Mouse (Mus musculus) large intestine, adult 2 months (tissue): Measurements from ENCODE around the gene Vnn3. TPM values are rescaled to one million over a fixed set of nuclear protein-coding genes. Genes with fewer than 3 reads are reported as not detected.

ENCODE experiments used
- DNase-seq: peaks from one replicate; pipeline ENCODE4 v3.0.0-alpha.2; 2012; ENCODE audit warnings: low read depth, low spot score
- WGBS: fragments of 180-500 bp; shearing (Covaris S2); methylation state at CpG from one replicate; pipeline ENCODE4 v1.1.7; 2018; 5-methylcytosine and 5-hydroxymethylcytosine counted together
- polyA plus RNA-seq: library from polyadenylated mRNA; depleted of rRNA; stranded (reverse); fragments of >200 nt; gene quantifications from 2 replicates; pipeline ENCODE4 v1.2.3, GENCODE M21; 2012; rRNA removed

The Vnn3 gene
- polyA plus RNA-seq, 1 experiment: 0.29 TPM

- 35% methylated on average over 1 of the region's 1 CpGs for WGBS
- DNase-seq: no peak
Measured at GRCm38 (mm10) chr10:23884910-23885309, 33.6 kb downstream of the Vnn3 start.

- WGBS: 77% methylated on average over 3 of the region's 3 CpGs
- no peak for DNase-seq
Measured at GRCm38 (mm10) chr10:23886060-23886459, 34.8 kb downstream of the Vnn3 start.

GRCm38 (mm10) chr10:23892987-23893386 is 41.7 kb downstream of the Vnn3 start:
- 80% methylated on average over 1 of the region's 1 CpGs for WGBS

GRCm38 (mm10) chr10:23894601-23895349 is 43.5 kb downstream of the Vnn3 start, which contains the start of gene Vnn1:
Vnn1 (plus strand) TSS chr10:23894688.
- WGBS: 14% methylated on average over 21 of the region's 21 CpGs
- DNase-seq: no peak

More at GRCm38 (mm10) chr10:23892987-23893386, 41.7 kb downstream of the Vnn3 start:
- no peak for DNase-seq

- DNase-seq: no peak
- 46% methylated on average over 7 of the region's 7 CpGs for WGBS
Measured at GRCm38 (mm10) chr10:23895376-23895775, 44.1 kb downstream of the Vnn3 start.

- 88% methylated on average over 3 of the region's 3 CpGs for WGBS
- no peak for DNase-seq
Measured at GRCm38 (mm10) chr10:23901119-23901518, 49.9 kb downstream of the Vnn3 start.

- WGBS: 86% methylated on average over 1 of the region's 1 CpGs
- no peak for DNase-seq
Measured at GRCm38 (mm10) chr10:23905661-23906060, 54.4 kb downstream of the Vnn3 start.

Other genes with a start within 250 kb of the Vnn3 start
- gene Rps12, start 64.2 kb upstream of the Vnn3 start, polyA plus RNA-seq: 1,645 and 1,976 TPM in 2 replicates
- 21.6 and 37.4 TPM in 2 replicates for gene Slc18b1, start 54.5 kb upstream of the Vnn3 start, polyA plus RNA-seq
- 58.1 and 174 TPM in 2 replicates for gene Vnn1, start 43.2 kb downstream of the Vnn3 start, polyA plus RNA-seq
- gene Taar1, start 68.9 kb downstream of the Vnn3 start, polyA plus RNA-seq: not detected in 2 replicates
- gene Taar2, start 87.1 kb downstream of the Vnn3 start, polyA plus RNA-seq: not detected in 2 replicates
- gene Taar3, start 98.1 kb downstream of the Vnn3 start, polyA plus RNA-seq: not detected in 2 replicates
- gene Taar4, start 109.0 kb downstream of the Vnn3 start, polyA plus RNA-seq: not detected in 2 replicates
- not detected in 2 replicates for gene Taar5, start 119.2 kb downstream of the Vnn3 start, polyA plus RNA-seq
- gene Taar6, start 134.2 kb downstream of the Vnn3 start, polyA plus RNA-seq: not detected in 2 replicates
- gene Taar7a, start 142.0 kb downstream of the Vnn3 start, polyA plus RNA-seq: not detected in 2 replicates
- not detected in 2 replicates for gene Taar7b, start 148.5 kb downstream of the Vnn3 start, polyA plus RNA-seq
- not detected in 2 replicates for gene Taar7d, start 175.8 kb downstream of the Vnn3 start, polyA plus RNA-seq
- gene Taar7e, start 186.2 kb downstream of the Vnn3 start, polyA plus RNA-seq: not detected in 2 replicates
- gene Taar7f, start 198.0 kb downstream of the Vnn3 start, polyA plus RNA-seq: not detected in 2 replicates
- gene Taar8a, start 225.0 kb downstream of the Vnn3 start, polyA plus RNA-seq: not detected in 2 replicates
- not detected in 2 replicates for gene Taar8b, start 240.8 kb downstream of the Vnn3 start, polyA plus RNA-seq